Mouse (Mus musculus) limb, embryonic 15.5 days (tissue): Measurements from ENCODE around the gene Odf2l. TPM values are rescaled to one million over a fixed set of nuclear protein-coding genes. Genes with fewer than 3 reads are reported as not detected.

Experiments used
- ATAC-seq: fragments of 200-750 bp; cut with Nextera tagmentation; 2 replicates; pipeline ENCODE4 v1.8.0; 2017; ENCODE audit warnings: low read depth, moderate TSS enrichment; ENCODE audit not compliant: insufficient number of reproducible peaks, low FRiP score, low TSS enrichment
- H3K27ac ChIP-seq: fragments of 300-500 bp; sonication (generic); 2 replicates; pipeline ENCODE4 v1.5.1; 2015; ENCODE audit warnings: moderate library complexity, mild to moderate bottlenecking, inconsistent platforms
- H3K27me3 ChIP-seq: fragments of 300-500 bp; sonication (generic); 2 replicates; pipeline ENCODE4 v1.6.1; 2015; ENCODE audit warnings: inconsistent platforms
- H3K36me3 ChIP-seq: fragments of 300-500 bp; sonication (generic); 2 replicates; pipeline ENCODE4 v1.6.1; 2015; ENCODE audit warnings: inconsistent platforms
- H3K4me1 ChIP-seq: fragments of 300-500 bp; sonication (generic); 2 replicates; pipeline ENCODE4 v1.6.1; 2015; ENCODE audit warnings: inconsistent platforms
- H3K4me2 ChIP-seq: fragments of 300-500 bp; sonication (generic); 2 replicates; pipeline ENCODE4 v1.6.1; 2015; ENCODE audit warnings: mild to moderate bottlenecking, inconsistent platforms
- H3K4me3 ChIP-seq: fragments of 300-500 bp; sonication (generic); 2 replicates; pipeline ENCODE4 v1.5.1; 2015; ENCODE audit warnings: mild to moderate bottlenecking, inconsistent platforms
- H3K9ac ChIP-seq: fragments of 300-500 bp; sonication (generic); 2 replicates; pipeline ENCODE4 v1.6.1; 2015; ENCODE audit warnings: inconsistent platforms
- H3K9me3 ChIP-seq: fragments of 300-500 bp; sonication (generic); 2 replicates; pipeline ENCODE4 v1.6.1; 2016; ENCODE audit warnings: inconsistent platforms
- WGBS: fragments of 180-500 bp; shearing (Covaris S2); methylation state at CpG from one replicate; pipeline ENCODE4 v1.1.7; 2015; 5-methylcytosine and 5-hydroxymethylcytosine counted together
- polyA plus RNA-seq: library from polyadenylated mRNA; unstranded; fragments of >200 nt; fragmentation: Nextera tagmentation; extraction: Ambion mirVana; gene quantifications from 2 replicates; pipeline ENCODE4 v1.2.1, GENCODE M21; 2015

The Odf2l gene
- polyA plus RNA-seq, 1 experiment from 2014 or later = 13.1 TPM

GRCm38 (mm10) chr3:145105076-145105772, 13.2 kb upstream of the Odf2l start:
- 0 out of 2 replicates have a peak, but pooled peaks cover 4% of the 10 kb centered on the region for H3K4me1 ChIP-seq
- no peak overlapping the region for H3K9ac ChIP-seq
- no peaks in the 10 kb centered on the region for H3K9me3 ChIP-seq
- 49% methylated on average over 5 of the region's 5 CpGs for WGBS
- no peak for ATAC-seq
- no peaks in the 10 kb centered on the region for H3K36me3 ChIP-seq
- H3K27me3 ChIP-seq = no peaks in the 10 kb centered on the region
- H3K4me2 ChIP-seq = no peak overlapping the region
- no peak overlapping the region for H3K27ac ChIP-seq
- H3K4me3 ChIP-seq = no peak overlapping the region

GRCm38 (mm10) chr3:145105773-145106504, 12.4 kb upstream of the Odf2l start:
- H3K36me3 ChIP-seq = no peaks in the 10 kb centered on the region
- 0 out of 2 replicates have a peak, but pooled peaks cover 4% of the 10 kb centered on the region for H3K4me1 ChIP-seq
- no peak overlapping the region for H3K27ac ChIP-seq
- ATAC-seq = no peak
- no peak overlapping the region for H3K9ac ChIP-seq
- no peaks in the 10 kb centered on the region for H3K27me3 ChIP-seq
- 68% methylated on average over 5 of the region's 5 CpGs for WGBS
- no peaks in the 10 kb centered on the region for H3K9me3 ChIP-seq
- no peak overlapping the region for H3K4me3 ChIP-seq
- no peak overlapping the region for H3K4me2 ChIP-seq

- H3K9me3 ChIP-seq = no peaks in the 10 kb centered on the region
- H3K36me3 ChIP-seq = no peaks in the 10 kb centered on the region
- H3K27ac ChIP-seq = no peak overlapping the region
- H3K4me1 ChIP-seq = peaks cover 5% of the 10 kb centered on the region; the same call in 1 of the 2 replicates
- no peak overlapping the region for H3K9ac ChIP-seq
- ATAC-seq = no peak
- 89% methylated on average over 2 of the region's 2 CpGs for WGBS
- H3K4me3 ChIP-seq = no peak overlapping the region
- no peak overlapping the region for H3K4me2 ChIP-seq
- H3K27me3 ChIP-seq = no peaks in the 10 kb centered on the region
These were observed 3.2 kb upstream of the Odf2l start for GRCm38 (mm10) chr3:145115169-145115568.

GRCm38 (mm10) chr3:145117637-145118036, 751 bp upstream of the Odf2l start:
- H3K27ac ChIP-seq = peak overlapping the region; percentile 98
- 81% methylated on average over 10 of the region's 10 CpGs for WGBS

GRCm38 (mm10) chr3:145119002-145119358, 592 bp downstream of the Odf2l start:
- Histone ChIP-seq H3K4me2 (peak overlapping the region; percentile 61), H3K27me3 (no peaks in the 10 kb centered on the region), H3K4me3 (peak overlapping the region; percentile 81), H3K4me1 (peaks cover 5% of the 10 kb centered on the region; the same call in 1 of the 2 replicates), H3K9ac (peak overlapping the region; percentile 89), H3K9me3 (no peaks in the 10 kb centered on the region), H3K36me3 (no peaks in the 10 kb centered on the region), H3K27ac (peak overlapping the region; percentile 98)
- no peak for ATAC-seq
- 2% methylated on average over 14 of the region's 14 CpGs for WGBS

More at GRCm38 (mm10) chr3:145117637-145118036, 751 bp upstream of the Odf2l start:
- Histone ChIP-seq H3K27me3 (no peaks in the 10 kb centered on the region), H3K36me3 (no peaks in the 10 kb centered on the region), H3K4me2 (peak overlapping the region; percentile 63), H3K9me3 (no peaks in the 10 kb centered on the region), H3K9ac (peak overlapping the region; percentile 89; the same call in 1 of the 2 replicates), H3K4me3 (peak overlapping the region; percentile 81), H3K4me1 (peaks cover 5% of the 10 kb centered on the region; the same call in 1 of the 2 replicates)
- no peak for ATAC-seq

GRCm38 (mm10) chr3:145119425-145119824, 1.0 kb downstream of the Odf2l start:
- Histone ChIP-seq H3K4me1 (peaks cover 5% of the 10 kb centered on the region; the same call in 1 of the 2 replicates), H3K9me3 (no peaks in the 10 kb centered on the region), H3K4me2 (peak overlapping the region; percentile 61), H3K27ac (no peak overlapping the region), H3K9ac (no peak overlapping the region), H3K27me3 (no peaks in the 10 kb centered on the region), H3K4me3 (peak overlapping the region; percentile 81), H3K36me3 (no peaks in the 10 kb centered on the region)
- no peak for ATAC-seq
- 64% methylated on average over 7 of the region's 7 CpGs for WGBS

GRCm38 (mm10) chr3:145126618-145127017, 8.2 kb downstream of the Odf2l start:
- 86% methylated on average over 2 of the region's 2 CpGs for WGBS
- no peak overlapping the region for H3K4me2 ChIP-seq
- H3K4me1 ChIP-seq = no peaks in the 10 kb centered on the region
- no peaks in the 10 kb centered on the region for H3K9me3 ChIP-seq
- no peaks in the 10 kb centered on the region for H3K27me3 ChIP-seq
- no peak overlapping the region for H3K9ac ChIP-seq
- ATAC-seq = no peak
- H3K27ac ChIP-seq = no peak overlapping the region
- H3K36me3 ChIP-seq = peaks cover 7% of the 10 kb centered on the region
- H3K4me3 ChIP-seq = no peak overlapping the region

GRCm38 (mm10) chr3:145129356-145129755, 11.0 kb downstream of the Odf2l start:
- Histone ChIP-seq H3K4me1 (no peaks in the 10 kb centered on the region), H3K4me2 (no peak overlapping the region), H3K27ac (no peak overlapping the region), H3K36me3 (peaks cover 18% of the 10 kb centered on the region), H3K27me3 (no peaks in the 10 kb centered on the region), H3K9me3 (no peaks in the 10 kb centered on the region), H3K9ac (no peak overlapping the region), H3K4me3 (no peak overlapping the region)
- ATAC-seq = no peak

- H3K9me3 ChIP-seq = no peaks in the 10 kb centered on the region
- no peaks in the 10 kb centered on the region for H3K27me3 ChIP-seq
- ATAC-seq = no peak
- H3K4me1 ChIP-seq = no peaks in the 10 kb centered on the region
- no peak overlapping the region for H3K4me3 ChIP-seq
- H3K9ac ChIP-seq = no peak overlapping the region
- H3K27ac ChIP-seq = no peak overlapping the region
- 23% methylated on average over 3 of the region's 3 CpGs for WGBS
- H3K36me3 ChIP-seq = peaks cover 18% of the 10 kb centered on the region
- no peak overlapping the region for H3K4me2 ChIP-seq
These were observed 13.0 kb downstream of the Odf2l start for GRCm38 (mm10) chr3:145131210-145131868.

- Histone ChIP-seq H3K27me3 (no peaks in the 10 kb centered on the region), H3K9ac (no peak overlapping the region), H3K27ac (no peak overlapping the region), H3K4me2 (no peak overlapping the region), H3K9me3 (no peaks in the 10 kb centered on the region), H3K4me1 (no peaks in the 10 kb centered on the region), H3K36me3 (no peaks in the 10 kb centered on the region), H3K4me3 (no peak overlapping the region)
- WGBS = 83% methylated on average over 4 of the region's 4 CpGs
- ATAC-seq = no peak
These were observed 21.8 kb downstream of the Odf2l start for GRCm38 (mm10) chr3:145140236-145140635.

- Histone ChIP-seq H3K9ac (no peak overlapping the region), H3K4me2 (no peak overlapping the region), H3K27me3 (no peaks in the 10 kb centered on the region), H3K9me3 (no peaks in the 10 kb centered on the region), H3K27ac (no peak overlapping the region), H3K36me3 (peaks cover 7% of the 10 kb centered on the region; the same call in 1 of the 2 replicates), H3K4me3 (no peak overlapping the region), H3K4me1 (no peaks in the 10 kb centered on the region)
- no peak for ATAC-seq
These were observed 24.5 kb downstream of the Odf2l start for GRCm38 (mm10) chr3:145142925-145143324.

GRCm38 (mm10) chr3:145143856-145144255, 25.5 kb downstream of the Odf2l start:
- Histone ChIP-seq H3K9ac (no peak overlapping the region), H3K4me3 (no peak overlapping the region), H3K27ac (no peak overlapping the region), H3K27me3 (no peaks in the 10 kb centered on the region), H3K4me1 (no peaks in the 10 kb centered on the region), H3K9me3 (no peaks in the 10 kb centered on the region), H3K4me2 (no peak overlapping the region), H3K36me3 (peaks cover 8% of the 10 kb centered on the region; the same call in 1 of the 2 replicates)
- no peak for ATAC-seq
- 88% methylated on average over 10 of the region's 10 CpGs for WGBS
